Mouse (Mus musculus) heart, adult 2 months (tissue): ENCODE measurements around the gene Pik3cb. TPM values are rescaled to one million over a fixed set of nuclear protein-coding genes. Genes with fewer than 3 reads are reported as not detected.

Experiments used
- DNase-seq, 2 experiments: peaks; one replicate each; pipeline ENCODE4 v3.0.0; 2021
- H3K27ac ChIP-seq: fragments of 200-600 bp; 2 replicates; pipeline ENCODE4 v1.8.1; 2022
- H3K27me3 ChIP-seq: fragments of 200-500 bp; 2 replicates; pipeline ENCODE4 v1.6.1; 2012; ENCODE audit warnings: mild to moderate bottlenecking, low read length, inconsistent platforms, mixed read lengths; ENCODE audit not compliant: control insufficient read depth, insufficient read depth
- H3K36me3 ChIP-seq: fragments of 200-500 bp; 2 replicates; pipeline ENCODE4 v1.6.1; 2012; ENCODE audit warnings: low read length, inconsistent platforms; ENCODE audit not compliant: control insufficient read depth, insufficient read depth
- H3K4me1 ChIP-seq: fragments of 200-500 bp; 2 replicates; pipeline ENCODE4 v1.6.1; 2011; ENCODE audit warnings: low read length; ENCODE audit not compliant: control insufficient read depth, insufficient read depth
- H3K4me3 ChIP-seq: fragments of 200-600 bp; 2 replicates; pipeline ENCODE4 v1.8.1; 2022
- H3K79me2 ChIP-seq: fragments of 200-500 bp; replicated peaks from 2 replicates; pipeline ENCODE4 v1.6.1; 2012; ENCODE audit warnings: mild to moderate bottlenecking, inconsistent platforms, low read length, moderate library complexity, mixed read lengths; ENCODE audit not compliant: control insufficient read depth, insufficient read depth
- H3K9ac ChIP-seq: fragments of 200-500 bp; 2 replicates; pipeline ENCODE4 v1.6.1; 2012; ENCODE audit warnings: low read depth, mild to moderate bottlenecking, control low read depth, inconsistent platforms, low read length, mixed read lengths
- CTCF ChIP-seq: fragments of 200-600 bp; IDR thresholded peaks from 2 replicates; pipeline ENCODE4 v1.8.1; 2022; ENCODE audit warnings: antibody characterized with exemption, mild to moderate bottlenecking, moderate library complexity
- EP300 ChIP-seq: fragments of 200-500 bp; IDR thresholded peaks from 2 replicates; pipeline ENCODE4 v1.6.1; 2011; ENCODE audit warnings: low read depth, low read length, control low read depth; ENCODE audit not compliant: insufficient read depth
- POLR2A ChIP-seq: fragments of 200-500 bp; IDR thresholded peaks from 2 replicates; pipeline ENCODE4 v1.6.1; 2011; ENCODE audit warnings: mild to moderate bottlenecking, low read depth, low read length, control low read depth; ENCODE audit not compliant: insufficient read depth
- WGBS: fragments of 180-500 bp; shearing (Covaris S2); methylation state at CpG from one replicate; pipeline ENCODE4 v1.1.7; 2018; 5-methylcytosine and 5-hydroxymethylcytosine counted together
- intact Hi-C: fragments of 180-260 bp; cut with DNase I; formaldehyde crosslinking; loops from one replicate; pipeline ENCODE4 v1.15.1; 2025
- polyA plus RNA-seq: library from polyadenylated mRNA; depleted of rRNA; stranded (reverse); fragments of >200 nt; gene quantifications from 2 replicates; pipeline ENCODE4 v1.2.3, GENCODE M21; 2012; rRNA removed
- total RNA-seq, 2 experiments: library from RNA; stranded (reverse); gene quantifications; 2 replicates each; pipeline ENCODE4 v1.2.3; 2021

The Pik3cb gene
- total and polyA plus RNA-seq, 3 experiments = 2.6 to 10.8 (median 10.0) TPM

DNA sequence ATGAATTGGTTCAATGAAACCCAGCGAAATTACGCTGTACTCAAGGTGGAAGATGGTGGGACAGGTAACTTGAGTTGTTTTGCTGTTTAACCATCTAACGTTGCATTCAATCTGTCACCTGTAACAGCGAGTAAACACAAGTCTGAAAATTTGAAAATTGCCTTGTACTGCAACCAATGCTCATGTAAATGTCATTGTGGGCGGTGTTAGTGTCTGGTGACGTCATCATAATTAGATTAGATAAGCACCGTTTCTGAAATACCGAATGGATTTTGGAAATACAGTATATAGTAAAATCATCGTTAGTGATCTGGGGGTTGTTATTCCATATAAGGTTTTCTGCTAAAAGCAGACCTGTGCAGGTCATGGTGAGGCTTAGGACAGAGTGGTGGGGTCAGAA is 153.3 kb downstream of the Pik3cb start:
- Histone ChIP-seq H3K27me3 (no peaks in the 10 kb centered on the region), H3K79me2 (no peaks in the 10 kb centered on the region), H3K9ac (no peak overlapping the region), H3K27ac (no peak overlapping the region), H3K4me1 (peaks cover 2% of the 10 kb centered on the region), H3K4me3 (peak overlapping the region; percentile 82; the same call in 1 of the 2 replicates), H3K36me3 (peaks cover 2% of the 10 kb centered on the region; the same call in 1 of the 2 replicates)
- no peak for DNase-seq
- intact Hi-C loops = no loop called here
- 37% methylated on average over 9 of the region's 9 CpGs for WGBS
- no peak for TF ChIP-seq CTCF
- TF ChIP-seq EP300 = no peak
- TF ChIP-seq POLR2A = no peak

Other genes with a start within 250 kb of the Pik3cb start
- gene 7420426K07Rik, start 237.5 kb downstream of the Pik3cb start, total RNA-seq = not detected
- gene 7420426K07Rik, start 237.5 kb downstream of the Pik3cb start, polyA plus RNA-seq = not detected in 2 replicates
- gene Foxl2, start 185.3 kb downstream of the Pik3cb start, total RNA-seq = not detected
- not detected in 2 replicates for gene Foxl2, start 185.3 kb downstream of the Pik3cb start, polyA plus RNA-seq
- gene Faim, start 154.2 kb downstream of the Pik3cb start, total RNA-seq = 1 to 10 TPM; 4.1 to 5.4 TPM
- 2.1 and 3.7 TPM in 2 replicates for gene Faim, start 154.2 kb downstream of the Pik3cb start, polyA plus RNA-seq
- not detected for gene Gm1123, start 104.9 kb downstream of the Pik3cb start, total RNA-seq
- 0.12 TPM in 1 of 2 replicates, not detected in the other for gene Gm1123, start 104.9 kb downstream of the Pik3cb start, polyA plus RNA-seq
- gene Faiml, start 96.6 kb upstream of the Pik3cb start, total RNA-seq = not detected
- gene Faiml, start 96.6 kb upstream of the Pik3cb start, polyA plus RNA-seq = not detected in 2 replicates
- gene Cep70, start 102.7 kb upstream of the Pik3cb start, total RNA-seq = 1 to 10 TPM; 5.5 to 8.1 TPM
- gene Cep70, start 102.7 kb upstream of the Pik3cb start, polyA plus RNA-seq = 2.3 and 4.0 TPM in 2 replicates
- under 1 TPM; 0.64 to 0.81 TPM for gene Esyt3, start 217.9 kb upstream of the Pik3cb start, total RNA-seq
- 0.33 and 0.47 TPM in 2 replicates for gene Esyt3, start 217.9 kb upstream of the Pik3cb start, polyA plus RNA-seq